Mouse (Mus musculus) liver, embryonic 14.5 days (tissue): ENCODE measurements at regions not wholly inside any gene's neighbourhood (a gene's known extent, or its start where the extent isn't known, plus 50 kb on each side); places are given as distances from the start of the nearest gene placed in this dataset.

Experiments
- CTCF ChIP-seq: IDR thresholded peaks from 2 replicates; pipeline ENCODE4 v1.5.1; 2016; ENCODE audit warnings: antibody characterized with exemption, low read depth, control low read depth
- EP300 ChIP-seq: IDR thresholded peaks from 2 replicates; pipeline ENCODE4 v1.6.1; 2016; ENCODE audit warnings: antibody characterized with exemption, low read depth

DNA sequence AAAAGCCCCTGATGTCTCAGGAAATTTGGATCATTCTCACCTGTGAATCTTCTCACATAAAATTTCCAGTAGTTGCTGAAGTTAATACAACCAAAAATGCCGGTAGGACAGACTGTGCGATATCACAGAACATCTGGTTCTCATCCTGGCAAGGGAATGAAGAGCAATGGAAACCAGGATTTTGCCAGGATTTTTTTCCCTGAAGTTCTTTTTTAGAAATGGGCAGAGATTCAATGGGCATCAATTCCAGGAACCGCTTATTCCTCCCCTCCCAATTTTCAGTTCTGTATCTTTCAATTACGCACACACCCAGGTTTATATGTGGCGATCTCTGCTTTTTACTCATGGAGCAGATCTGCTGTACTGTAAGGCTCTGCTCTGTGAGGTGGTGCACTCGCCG, 496.3 kb downstream of the Etnk1 start:
- TF ChIP-seq CTCF (no peak), EP300 (no peak)
